Mouse (Mus musculus) megakaryocyte-erythroid progenitor cell, adult 5-6 weeks (primary cell): Measurements from ENCODE around the gene Hdac7. TPM values are rescaled to one million over a fixed set of nuclear protein-coding genes. Genes with fewer than 3 reads are reported as not detected.
A peak's percentile ranks its signal among the peaks of the same experiment; 100 is the strongest.

Experiments used
- ATAC-seq: replicated peaks from 2 replicates; pipeline ENCODE4 v1.8.0; 2016; ENCODE audit warnings: mild to moderate bottlenecking, inconsistent platforms; ENCODE audit not compliant: severe bottlenecking, poor library complexity, low FRiP score, low TSS enrichment
- total RNA-seq, 2 experiments: library from RNA; stranded (forward) in 1 of 2; stranded (reverse) in 1 of 2; fragments of 200-1000, 215-1000 nt in 1 of 2; fragments of >200 nt in 1 of 2; fragmentation: Nextera tagmentation in 1 of 2; gene quantifications; 2 replicates each; pipeline ENCODE4 v1.2.3; 2014 to 2017

The Hdac7 gene
- total RNA-seq, 2 experiments from 2014 or later = 35.6 to 194 TPM

DNA sequence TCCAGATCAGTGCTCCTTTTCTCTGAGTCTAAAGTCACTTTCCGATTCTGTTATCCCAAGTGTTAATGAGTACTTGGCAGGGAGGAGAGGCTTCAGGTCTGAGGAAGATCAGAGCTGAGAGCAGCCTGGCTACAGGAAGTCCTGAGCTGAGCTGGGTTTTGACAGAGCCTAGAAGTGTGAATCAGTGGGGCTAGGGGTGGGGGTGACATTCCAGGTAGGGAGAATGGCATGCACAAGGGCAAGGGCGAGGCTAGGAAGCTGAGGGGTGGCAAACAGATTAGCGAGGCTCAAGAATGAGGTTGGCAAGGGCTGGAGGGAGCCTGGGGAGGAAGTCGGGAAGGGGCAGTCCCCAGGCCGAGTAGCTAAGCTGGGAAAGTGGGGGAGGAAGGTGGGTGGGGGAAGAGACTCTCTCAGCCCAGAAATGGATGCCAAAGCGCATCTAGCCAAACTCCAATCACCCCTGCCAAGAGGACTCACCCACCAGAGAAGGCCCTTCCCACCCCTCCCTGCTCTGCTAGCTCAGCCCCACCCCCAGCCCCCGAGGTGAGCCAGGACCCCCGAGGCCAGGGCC is 6.7 kb downstream of the Hdac7 start:
- no peak for ATAC-seq

DNA sequence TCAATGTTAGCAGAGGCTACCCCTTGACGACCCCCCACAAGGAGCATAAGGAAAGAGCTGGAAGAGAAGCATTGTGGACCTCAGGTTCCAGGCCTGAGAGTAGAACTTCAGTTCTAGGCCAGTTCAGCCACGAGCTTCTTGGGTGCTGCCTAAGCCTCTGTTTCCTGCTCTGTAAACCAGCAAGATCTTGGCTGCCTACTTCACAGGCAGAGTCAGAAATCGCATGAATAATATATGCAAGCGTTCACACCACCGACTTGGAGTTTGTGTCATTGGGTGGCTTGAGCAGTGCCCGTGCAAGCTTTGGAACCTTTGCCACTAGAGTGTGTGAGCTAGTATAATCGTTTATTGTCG is 7.4 kb downstream of the Hdac7 start:
- no peak for ATAC-seq

DNA sequence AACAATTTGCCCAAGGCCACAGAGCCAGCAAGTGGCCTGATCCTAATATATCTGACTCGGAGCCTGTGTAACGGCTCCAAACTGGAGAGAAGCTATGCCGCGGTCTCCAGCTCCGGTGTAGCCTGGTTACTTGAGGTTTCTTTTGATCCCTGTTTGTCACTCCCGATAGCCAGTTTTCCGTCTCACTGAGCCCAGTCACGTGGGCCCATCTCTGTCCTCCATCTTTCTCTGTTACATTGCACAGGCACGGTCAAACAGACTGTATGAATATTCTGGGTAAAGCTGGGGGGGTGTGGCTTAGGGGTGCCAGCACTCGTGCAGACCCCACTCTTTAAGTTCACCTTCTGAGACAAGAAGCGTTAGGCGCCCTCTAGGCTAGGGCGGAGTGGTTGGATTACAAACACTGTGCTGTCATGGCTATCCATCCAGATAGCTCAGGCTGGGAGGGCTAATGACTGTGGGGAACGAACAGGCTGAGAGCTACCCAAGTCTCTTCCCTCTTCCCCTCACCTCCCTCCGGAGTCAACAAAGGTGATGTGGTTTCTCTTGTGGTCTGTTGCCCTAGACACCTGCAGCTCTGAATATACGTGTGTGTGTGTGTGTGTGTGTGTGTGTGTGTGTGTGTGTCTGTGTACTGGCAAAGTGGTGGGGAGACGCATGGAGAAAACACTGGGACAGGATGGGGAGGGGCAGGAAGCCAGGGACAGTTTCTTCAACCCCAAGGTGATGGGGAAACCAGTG is 8.0 kb downstream of the Hdac7 start:
- ATAC-seq = no peak

DNA sequence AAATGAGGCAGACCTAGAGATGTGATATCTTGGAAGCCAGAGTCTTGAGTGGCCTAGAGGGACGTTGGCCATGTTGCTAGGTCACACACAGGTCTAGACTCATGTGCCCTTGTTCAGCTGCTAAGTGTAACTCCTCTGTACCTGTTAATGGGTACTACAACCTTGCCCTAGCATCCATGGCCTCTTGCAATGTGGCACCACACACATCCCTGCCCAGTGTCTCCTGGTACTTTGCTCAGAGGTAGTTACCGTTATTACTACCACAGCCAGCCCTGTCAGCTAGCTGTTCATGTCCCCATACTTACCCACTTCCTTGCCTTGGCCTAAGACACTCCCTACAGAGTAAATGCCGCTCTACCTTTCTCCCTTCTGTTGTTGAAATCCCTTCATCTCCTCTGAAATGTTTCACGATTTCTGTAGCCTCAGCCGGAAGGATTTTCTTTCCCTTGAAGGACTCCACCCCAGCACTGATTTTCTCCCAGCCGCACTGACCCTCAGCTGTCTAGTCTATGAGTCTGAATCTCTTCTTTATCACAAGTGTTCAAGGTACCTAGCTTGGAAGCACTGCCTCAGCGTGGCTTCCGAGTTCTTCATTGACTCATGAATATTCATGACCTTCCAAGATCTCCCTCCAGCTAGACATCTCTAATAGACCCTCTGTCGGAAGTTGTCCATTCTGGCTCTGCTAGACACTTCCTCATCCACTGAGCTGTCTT is 11.4 kb downstream of the Hdac7 start:
- ATAC-seq = no peak

DNA sequence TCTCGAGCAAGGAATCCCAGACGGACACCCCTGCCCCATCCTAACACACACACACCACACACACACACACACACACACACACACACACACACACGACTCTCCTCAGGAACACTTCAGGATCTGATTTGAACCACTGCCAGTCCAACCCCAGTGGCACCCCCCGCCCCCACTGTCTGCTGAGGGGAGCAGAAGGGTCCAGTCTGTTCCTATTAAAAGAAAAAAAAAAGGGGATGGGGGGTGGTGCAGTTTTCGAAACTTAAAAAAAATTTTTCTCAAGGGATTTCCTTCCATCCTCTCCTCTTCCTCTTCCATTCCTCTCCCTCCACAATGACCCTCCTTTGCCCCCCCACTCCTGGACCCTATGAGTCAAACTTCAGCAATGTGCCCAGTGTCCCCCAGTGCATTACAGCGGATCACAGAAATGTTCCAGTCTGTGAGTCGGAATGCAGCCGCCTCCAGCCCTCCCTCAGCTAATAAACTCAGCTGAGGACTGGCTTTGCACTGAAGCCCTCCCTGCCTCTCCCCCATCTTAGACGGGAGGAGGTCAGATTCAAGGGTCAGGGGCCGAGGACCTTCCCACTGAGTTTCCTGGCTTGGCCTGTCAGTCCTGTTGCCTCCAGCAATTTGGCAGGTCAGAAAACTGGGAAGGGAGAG is 12.2 kb downstream of the Hdac7 start:
- no peak for ATAC-seq

DNA sequence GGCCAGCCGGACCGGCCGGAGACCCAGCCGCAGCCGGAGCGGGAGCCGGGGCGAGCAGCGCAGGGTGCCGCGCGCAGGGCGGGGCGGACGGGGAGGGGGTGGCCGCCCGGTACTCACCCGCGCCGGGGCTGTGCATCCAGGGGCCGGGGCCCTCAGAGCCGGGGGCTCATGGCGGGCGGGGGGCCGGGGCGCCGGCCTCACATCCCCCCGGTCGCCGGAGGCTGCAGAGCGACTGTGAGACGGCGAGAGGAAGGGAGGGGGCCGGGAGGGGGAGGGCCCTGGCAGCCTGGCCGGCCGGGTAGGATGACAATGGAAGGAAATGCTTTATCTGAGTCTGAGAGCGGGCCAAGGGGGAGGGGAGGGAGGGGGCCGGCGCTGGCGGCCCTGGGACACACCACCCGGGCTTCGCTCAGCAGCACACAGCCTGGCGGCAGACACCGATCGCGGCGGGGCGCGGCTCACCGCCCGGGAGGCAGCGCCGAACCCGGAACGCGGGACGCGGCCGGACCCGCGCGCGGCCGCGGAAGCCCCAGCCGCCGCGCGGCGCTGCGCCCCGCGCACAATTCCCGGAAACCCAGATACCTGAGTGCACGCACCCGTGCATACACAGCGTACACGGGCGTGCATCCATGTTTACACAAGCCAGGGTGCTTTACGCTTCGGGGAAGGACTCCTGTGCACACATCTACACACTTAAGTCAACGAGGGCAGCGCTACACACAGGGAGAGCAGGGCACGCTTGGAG is 12.9 kb downstream of the Hdac7 start:
- ATAC-seq = peak; percentile 61

DNA sequence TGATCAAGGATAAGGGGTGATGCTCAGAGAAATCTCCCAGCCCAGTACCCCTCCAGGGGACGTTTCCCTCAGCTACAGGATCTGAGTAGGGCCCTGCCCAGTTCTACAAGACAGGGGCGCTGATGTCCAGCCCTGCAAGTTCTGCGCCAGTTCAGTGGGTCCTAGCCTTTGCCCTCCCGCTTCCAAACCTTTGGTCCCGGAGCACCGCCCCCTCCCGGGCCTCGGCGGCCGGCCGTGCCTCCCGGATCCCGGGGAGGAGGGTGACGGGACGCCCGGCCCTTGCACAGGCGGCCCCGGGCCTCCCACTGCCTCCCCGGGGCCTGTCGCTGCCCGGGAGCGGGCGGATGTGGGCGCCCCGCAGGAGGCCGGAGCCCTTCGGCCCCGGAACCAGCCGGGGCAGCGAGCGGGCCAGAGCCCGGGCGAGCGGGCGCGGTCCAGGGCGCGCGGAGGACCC is 13.5 kb downstream of the Hdac7 start:
- no peak for ATAC-seq

DNA sequence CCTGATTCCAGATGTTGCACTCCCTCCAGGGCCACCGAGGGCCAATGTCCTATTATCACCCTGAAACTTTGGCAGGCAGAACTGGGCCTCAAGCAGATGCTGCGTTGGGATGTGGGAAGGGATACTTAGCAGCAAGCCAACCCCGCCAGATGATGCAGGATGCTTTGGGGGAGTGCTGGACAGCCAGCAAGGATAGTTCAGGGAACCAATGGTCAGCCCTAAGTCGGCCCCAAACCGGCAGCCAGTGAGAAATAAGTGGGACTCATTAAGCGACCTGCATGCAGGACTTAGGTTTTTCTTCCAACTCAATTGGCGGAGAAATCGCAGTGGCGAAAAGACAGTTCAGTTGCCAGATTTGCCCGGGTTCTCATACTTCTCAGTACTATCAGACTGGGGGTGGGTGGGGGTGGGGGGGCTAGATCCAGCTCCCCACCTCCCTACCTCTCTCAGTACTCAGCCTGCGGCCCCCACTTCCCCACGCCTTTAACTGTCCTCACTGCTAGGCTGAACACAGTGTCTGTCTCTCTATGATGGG is 14.0 kb downstream of the Hdac7 start:
- ATAC-seq = no peak

DNA sequence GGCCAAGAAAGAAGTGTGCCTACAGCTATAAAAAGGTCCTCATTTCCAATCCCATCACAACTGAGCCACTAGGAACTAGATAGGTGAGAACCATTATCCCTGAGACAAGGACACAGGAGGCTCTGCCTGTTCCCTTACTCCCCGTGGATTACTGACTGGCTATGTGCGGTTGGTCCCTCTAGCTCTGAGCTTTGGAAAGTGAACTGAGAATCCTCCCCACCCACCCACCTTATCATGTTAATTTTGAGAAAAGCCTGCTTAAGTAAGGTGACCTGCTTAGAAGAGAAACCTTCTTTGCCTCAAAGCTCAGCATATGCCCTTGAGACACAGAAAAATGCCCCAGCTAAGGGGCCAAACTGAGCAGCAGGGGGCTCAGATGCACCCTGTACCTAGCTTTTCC is 14.9 kb downstream of the Hdac7 start:
- ATAC-seq = no peak

DNA sequence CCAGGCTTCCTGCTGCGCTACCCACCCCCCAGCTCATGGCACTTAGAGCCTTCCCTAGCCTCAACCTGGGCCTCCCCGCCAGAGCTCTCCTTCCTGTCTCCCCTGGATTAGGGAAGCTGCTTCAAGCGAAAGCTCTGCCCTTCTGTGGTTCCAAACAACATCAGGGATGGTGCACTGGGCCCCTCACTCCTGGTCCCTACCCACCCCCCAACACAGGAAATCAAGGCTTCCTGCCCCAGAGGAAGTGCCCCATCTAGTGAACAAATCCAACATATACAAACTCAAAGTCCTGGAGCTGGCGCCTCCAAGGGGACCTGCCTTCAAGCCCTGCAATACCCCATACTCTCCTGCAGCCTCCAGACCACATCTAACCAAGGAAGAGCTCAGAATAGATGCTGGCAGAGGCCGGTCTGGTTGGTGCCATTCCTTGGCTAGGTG is 15.4 kb downstream of the Hdac7 start:
- ATAC-seq = no peak

DNA sequence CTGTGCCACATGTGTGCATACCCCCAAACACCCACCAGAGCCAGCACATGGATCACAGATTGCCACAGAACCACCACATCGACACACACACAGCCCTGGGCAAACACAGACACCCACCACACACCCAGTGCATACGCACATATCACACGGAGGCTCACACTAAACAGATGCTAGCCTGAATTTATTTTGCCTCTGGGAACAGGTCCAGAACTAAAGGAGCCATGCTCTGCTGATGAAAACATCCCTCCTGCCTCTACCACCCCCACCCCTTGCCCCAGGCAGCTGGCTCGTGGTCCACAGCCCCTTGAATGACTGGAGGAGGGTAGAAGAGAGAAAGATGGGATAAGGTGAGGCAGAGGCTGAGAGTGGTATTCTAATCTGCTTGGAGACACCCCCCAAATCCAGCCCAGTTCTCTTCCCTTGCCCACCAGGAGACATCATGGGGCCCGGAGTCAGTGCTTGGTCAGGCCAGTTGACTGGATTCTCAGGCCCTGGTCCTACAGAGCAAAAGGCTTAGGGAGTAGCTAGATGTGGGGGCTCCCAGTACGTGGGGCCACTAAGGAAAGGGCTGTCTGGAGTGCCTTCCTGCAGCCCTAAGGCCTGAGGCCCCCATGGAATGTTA is 16.0 kb downstream of the Hdac7 start:
- ATAC-seq = no peak

DNA sequence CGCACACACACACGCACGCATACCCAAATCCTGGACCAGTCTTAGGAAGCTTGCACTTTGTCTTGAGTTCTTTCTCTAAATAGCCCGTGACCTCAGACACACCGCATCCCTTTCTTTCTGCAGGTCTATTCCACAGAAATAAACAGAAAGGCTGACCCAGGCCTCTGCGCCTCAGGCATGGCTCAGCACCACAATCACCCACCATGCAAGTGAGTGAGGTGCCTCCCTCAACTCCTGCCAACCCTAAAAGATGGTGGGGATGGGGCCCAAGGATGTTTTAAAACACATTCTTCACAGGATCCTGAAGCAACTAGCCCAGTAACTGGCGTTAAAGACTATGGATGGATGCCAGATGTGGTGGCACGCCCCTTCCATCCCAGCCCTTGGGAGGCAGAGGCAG is 16.9 kb downstream of the Hdac7 start:
- ATAC-seq = no peak

DNA sequence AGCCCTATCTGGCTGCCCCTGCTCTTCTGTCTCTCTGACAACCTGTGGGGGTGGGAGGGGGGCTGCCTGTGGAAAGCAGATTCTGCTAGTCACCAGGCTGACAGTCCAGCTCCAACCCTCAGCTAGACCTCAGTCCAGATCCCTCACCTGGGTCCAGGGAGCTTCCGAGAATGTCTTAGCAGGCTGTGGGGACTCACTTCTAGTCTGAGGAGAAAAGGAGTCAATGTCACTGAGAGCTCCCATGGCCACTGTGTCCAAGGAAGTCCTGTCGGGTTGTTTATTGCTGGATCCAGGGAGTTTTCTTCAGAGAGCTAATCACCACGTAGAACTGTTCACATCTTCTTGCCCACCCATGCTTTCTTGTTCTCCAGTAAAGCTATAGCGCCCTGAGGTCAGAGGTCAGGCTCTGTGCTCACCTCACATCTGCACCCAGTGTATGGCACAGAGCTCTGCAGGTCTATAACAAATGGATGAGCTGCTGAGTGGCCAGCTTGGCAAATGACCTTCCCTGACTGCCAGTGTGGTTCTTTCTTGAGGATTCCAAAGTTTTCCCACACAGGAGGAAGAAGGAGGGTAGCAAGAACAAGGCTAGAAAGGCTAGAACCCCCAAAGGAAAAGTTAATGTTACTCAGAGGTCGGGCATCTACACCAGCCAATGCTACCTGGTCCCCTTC is 17.6 kb downstream of the Hdac7 start:
- no peak for ATAC-seq

DNA sequence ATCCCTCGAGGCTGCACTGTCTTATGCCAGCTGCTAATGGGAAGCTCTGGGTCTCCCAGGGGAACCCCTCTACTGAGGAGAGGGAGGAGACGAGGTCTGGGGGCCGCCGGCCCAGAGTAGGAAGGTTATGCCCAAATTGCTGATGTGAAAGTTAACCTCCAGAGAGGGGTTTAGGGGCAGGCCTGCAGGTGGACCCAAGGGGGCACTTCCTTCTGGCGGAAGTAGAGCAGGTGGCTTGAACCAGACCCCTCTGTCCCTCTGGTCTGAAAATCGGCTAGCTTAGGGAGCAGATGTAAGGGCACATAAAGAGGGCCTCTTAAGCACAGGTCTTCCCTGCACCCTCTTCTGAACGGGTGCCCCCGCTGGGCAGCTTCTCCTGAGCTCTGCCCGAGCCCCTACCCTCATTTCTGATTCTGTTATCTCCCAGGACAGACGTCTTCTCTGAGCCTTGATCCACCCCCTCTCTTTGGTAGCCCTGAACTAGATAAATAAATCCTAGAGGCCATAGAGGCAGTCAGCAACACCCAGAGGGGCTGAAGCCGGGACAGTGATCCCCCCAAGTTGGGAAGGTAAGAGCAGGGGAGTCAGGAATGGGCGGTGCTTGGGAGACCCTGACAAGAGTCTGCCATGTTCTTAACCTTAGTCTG is 18.2 kb downstream of the Hdac7 start:
- peak; percentile 25; the same call in 1 of the 2 replicates for ATAC-seq

DNA sequence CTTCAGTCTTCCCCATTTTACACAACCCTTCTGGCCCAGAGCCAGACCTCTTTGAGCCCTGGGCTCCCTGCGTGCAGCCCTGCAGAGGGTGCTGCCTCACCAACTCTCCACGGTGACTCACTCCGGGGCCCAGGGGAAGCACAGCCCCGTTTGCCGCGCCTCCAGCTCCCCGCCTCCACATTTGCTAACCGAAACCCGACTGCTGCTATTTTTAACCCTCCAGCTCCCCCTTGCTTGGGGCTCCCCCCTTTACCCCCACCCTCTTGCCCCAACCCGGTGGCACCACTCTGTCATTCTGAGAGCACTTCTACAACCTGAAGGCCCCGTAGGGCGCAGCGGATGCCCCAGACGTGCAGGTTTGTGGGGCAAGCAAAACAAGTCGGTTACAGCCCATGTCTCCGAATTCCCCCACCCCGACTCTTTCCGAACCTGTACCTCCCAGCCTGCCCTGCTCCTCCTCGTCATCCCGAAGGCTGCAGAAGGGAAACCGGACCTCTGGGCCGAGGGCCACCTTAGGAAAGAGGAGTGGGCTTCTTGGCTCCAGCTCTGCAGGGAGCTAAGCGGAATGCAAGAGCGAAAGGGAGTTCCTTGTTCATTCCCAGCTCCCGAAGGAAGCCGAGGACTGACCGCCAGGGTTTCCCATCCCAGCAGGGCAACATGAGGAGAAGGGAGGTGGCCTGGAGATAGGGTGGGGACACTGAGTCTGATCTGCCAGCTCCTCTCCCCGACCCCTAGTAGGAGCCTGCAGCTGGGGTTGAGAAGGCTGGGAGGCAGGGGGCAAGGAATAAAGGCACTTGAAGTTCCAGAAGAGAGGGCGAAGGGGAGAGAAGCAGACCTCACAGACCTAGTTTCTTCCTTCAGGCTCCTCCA is 19.0 kb downstream of the Hdac7 start:
- ATAC-seq = peak; percentile 72

DNA sequence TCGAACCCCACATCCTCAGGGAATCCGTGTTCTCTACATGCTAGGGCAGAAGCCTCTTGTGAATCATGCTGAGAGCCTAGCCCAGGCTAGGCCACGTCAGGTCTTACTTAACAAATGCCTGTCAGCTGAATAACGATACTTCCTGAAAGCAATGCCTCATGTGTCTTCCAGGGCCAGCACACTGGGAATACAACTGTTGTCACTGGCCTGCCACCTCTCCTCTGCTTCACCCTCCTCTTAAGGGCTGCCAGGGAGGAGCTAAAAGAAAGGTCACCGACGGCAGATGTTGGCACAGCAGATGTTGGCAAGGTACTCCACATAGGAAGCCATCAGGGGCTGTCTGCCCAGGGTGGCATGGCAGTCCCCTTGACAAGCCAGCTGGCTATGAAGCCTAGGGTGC is 20.3 kb downstream of the Hdac7 start:
- no peak for ATAC-seq

DNA sequence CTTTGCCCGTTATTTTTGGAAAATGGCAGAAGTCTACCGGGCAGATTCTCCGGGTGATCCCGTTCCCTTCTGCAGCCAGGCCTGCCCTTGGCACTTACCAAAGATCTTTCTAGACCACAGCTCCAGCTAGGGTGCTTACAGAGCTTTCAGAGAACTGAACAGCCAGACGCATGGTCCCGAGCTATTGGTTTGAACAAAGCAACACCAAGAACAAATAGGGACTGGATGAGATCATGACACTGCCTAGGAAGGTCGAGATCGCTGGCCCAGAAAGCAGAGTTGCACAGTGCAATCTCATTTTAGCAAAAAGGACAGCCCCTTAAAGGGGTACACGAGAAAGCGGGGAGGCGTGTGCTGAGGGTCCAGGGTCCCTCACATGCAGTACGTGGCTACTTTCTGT is 20.8 kb downstream of the Hdac7 start:
- no peak for ATAC-seq
